Mouse (Mus musculus): ENCODE data around the gene Serp1. TPM values are rescaled to one million over a fixed set of nuclear protein-coding genes. Genes with fewer than 3 reads are reported as not detected.

Serp1 gene
- polyA plus RNA-seq, 1 experiment from 2014 or later = 175 TPM

GRCm38 (mm10) chr3:58504676-58505075, 21.0 kb downstream of the Serp1 start:
- no peaks in the 10 kb centered on the region for H3K36me3 ChIP-seq (ENCODE audit: control insufficient read depth, insufficient read depth, low read length)
- no peak overlapping the region for H3K4me2 ChIP-seq (replicated peaks; ENCODE audit: low read depth)
- H3K9me3 ChIP-seq (ENCODE audit: control insufficient read depth, low read length) = no peaks in the 10 kb centered on the region
- no peaks in the 10 kb centered on the region for H3K27me3 ChIP-seq (ENCODE audit: control insufficient read depth, insufficient read depth, low read length)
- no peak for DNase-seq (ENCODE audit: low spot score)
- no peak overlapping the region for H3K9ac ChIP-seq (ENCODE audit: low read length)
- TF ChIP-seq CTCF (IDR thresholded peaks at IDR 0.05; ENCODE audit: low read depth) (no peak), EP300 (optimal IDR thresholded peaks at IDR 0.05) (no peak)
- H3K27ac ChIP-seq (replicated peaks) = no peak overlapping the region
- no peaks in the 10 kb centered on the region for H3K4me1 ChIP-seq (replicated peaks; ENCODE audit: control insufficient read depth, insufficient read depth)
- no peak overlapping the region for H3K4me3 ChIP-seq (ENCODE audit: low read depth, low read length)
- ATAC-seq (ENCODE audit: low FRiP score, low TSS enrichment) = no peak

DNA sequence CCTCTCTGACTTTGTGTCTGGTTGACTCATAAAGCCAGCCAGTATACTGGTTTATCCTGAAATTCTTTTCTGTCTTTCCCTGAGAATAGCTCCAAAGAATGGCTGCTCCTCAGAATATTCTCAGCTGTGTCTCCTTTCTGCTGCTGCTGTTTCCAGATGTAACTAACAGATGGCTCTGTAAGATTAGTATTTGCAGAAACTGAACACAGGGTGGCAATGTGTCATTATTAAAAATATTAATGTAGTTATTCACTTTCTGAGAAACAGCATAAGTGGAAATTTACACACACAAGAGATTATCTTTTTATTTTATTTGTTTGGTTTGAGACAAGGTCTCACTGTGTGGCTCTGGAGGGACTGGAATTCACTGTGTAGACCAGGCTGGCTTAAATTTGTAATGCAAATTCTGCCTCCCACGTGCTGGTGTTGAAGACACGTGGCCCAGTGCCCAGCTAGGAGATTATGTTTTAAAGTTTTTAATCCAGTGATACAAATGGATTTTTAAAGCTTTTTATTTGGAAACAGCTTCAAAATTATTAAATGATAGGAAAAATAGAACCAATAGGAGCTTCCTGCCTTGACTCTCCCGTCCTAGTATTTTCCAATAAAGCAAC, 21.9 kb downstream of the Serp1 start:
- TF ChIP-seq EP300 (optimal IDR thresholded peaks at IDR 0.05) = no peak
- TF ChIP-seq CTCF (IDR thresholded peaks at IDR 0.05; ENCODE audit: low read depth) = peak; percentile 39
- no peaks in the 10 kb centered on the region for H3K27me3 ChIP-seq (ENCODE audit: control insufficient read depth, insufficient read depth, low read length)
- H3K9me3 ChIP-seq (ENCODE audit: control insufficient read depth, low read length) = no peaks in the 10 kb centered on the region
- WGBS = 41% methylated on average over 3 of the region's 3 CpGs
- no peak overlapping the region for H3K4me2 ChIP-seq (replicated peaks; ENCODE audit: low read depth)
- no peak overlapping the region for H3K9ac ChIP-seq (ENCODE audit: low read length)
- H3K4me1 ChIP-seq (replicated peaks; ENCODE audit: control insufficient read depth, insufficient read depth) = no peaks in the 10 kb centered on the region
- DNase-seq (ENCODE audit: low spot score) (no peak), ATAC-seq (ENCODE audit: low FRiP score, low TSS enrichment) (no peak)
- no peaks in the 10 kb centered on the region for H3K36me3 ChIP-seq (ENCODE audit: control insufficient read depth, insufficient read depth, low read length)
- H3K4me3 ChIP-seq (ENCODE audit: low read depth, low read length) = no peak overlapping the region
- H3K27ac ChIP-seq (replicated peaks) = no peak overlapping the region

DNA sequence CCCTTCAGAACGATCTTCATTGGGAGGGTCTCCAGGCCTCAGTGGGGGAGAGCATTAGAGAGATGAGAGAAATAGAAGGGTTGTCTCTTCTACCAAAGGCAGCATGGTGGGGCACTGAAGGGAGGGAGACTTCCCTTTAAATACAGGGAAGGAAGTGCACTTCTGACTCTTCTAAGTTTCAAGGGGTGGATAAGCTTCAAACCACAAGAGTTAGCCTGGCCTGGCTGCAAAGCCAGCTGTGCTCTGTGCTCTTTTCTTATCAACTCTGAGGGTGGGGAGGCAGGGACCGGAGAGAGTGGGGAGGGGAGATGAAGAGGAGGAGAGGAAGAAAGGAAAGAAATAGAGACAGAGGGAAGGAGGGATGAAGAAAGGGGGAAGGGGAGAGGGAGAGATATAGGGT, 23.7 kb downstream of the Serp1 start:
- WGBS = 50% methylated on average over 2 of the region's 2 CpGs
- ATAC-seq (ENCODE audit: low FRiP score, low TSS enrichment) (no peak), DNase-seq (ENCODE audit: low spot score) (no peak)
- Histone ChIP-seq H3K9ac (ENCODE audit: low read length) (no peak overlapping the region), H3K27ac (replicated peaks) (no peak overlapping the region), H3K4me3 (ENCODE audit: low read depth, low read length) (no peak overlapping the region), H3K4me1 (replicated peaks; ENCODE audit: control insufficient read depth, insufficient read depth) (no peaks in the 10 kb centered on the region), H3K4me2 (replicated peaks; ENCODE audit: low read depth) (no peak overlapping the region), H3K36me3 (ENCODE audit: control insufficient read depth, insufficient read depth, low read length) (no peaks in the 10 kb centered on the region), H3K27me3 (ENCODE audit: control insufficient read depth, insufficient read depth, low read length) (no peaks in the 10 kb centered on the region), H3K9me3 (ENCODE audit: control insufficient read depth, low read length) (no peaks in the 10 kb centered on the region)
- TF ChIP-seq CTCF (IDR thresholded peaks at IDR 0.05; ENCODE audit: low read depth) (no peak), EP300 (optimal IDR thresholded peaks at IDR 0.05) (no peak)

DNA sequence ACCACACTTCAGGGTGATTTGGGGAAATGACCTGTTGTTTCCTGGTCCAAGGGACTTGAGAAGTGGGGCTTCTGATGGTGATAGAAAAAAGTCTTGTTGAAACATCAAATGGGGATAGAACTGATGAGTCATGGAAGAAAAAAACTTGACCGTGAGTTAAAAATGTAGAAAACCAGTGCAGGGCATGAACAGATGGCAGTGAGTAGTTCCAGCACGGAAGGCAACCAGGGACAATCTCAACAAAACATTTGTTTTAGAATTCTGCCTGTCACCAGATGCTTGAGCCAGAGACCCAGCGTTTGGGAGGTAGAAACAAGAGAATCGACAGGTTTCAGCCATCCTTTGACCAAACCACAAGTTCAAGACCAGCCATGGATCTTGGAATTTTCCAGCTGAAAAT, 32.1 kb downstream of the Serp1 start:
- no peak for ATAC-seq (ENCODE audit: low FRiP score, low TSS enrichment)

GRCm38 (mm10) chr3:58490787-58491186, 34.9 kb downstream of the Serp1 start:
- TF ChIP-seq CTCF (IDR thresholded peaks at IDR 0.05; ENCODE audit: low read depth) = peak; percentile 76
- TF ChIP-seq EP300 (optimal IDR thresholded peaks at IDR 0.05) = no peak
- Histone ChIP-seq H3K36me3 (ENCODE audit: control insufficient read depth, insufficient read depth, low read length) (no peaks in the 10 kb centered on the region), H3K9me3 (ENCODE audit: control insufficient read depth, low read length) (no peaks in the 10 kb centered on the region), H3K4me1 (replicated peaks; ENCODE audit: control insufficient read depth, insufficient read depth) (no peaks in the 10 kb centered on the region), H3K27me3 (ENCODE audit: control insufficient read depth, insufficient read depth, low read length) (no peaks in the 10 kb centered on the region), H3K27ac (replicated peaks) (no peak overlapping the region), H3K4me3 (ENCODE audit: low read depth, low read length) (no peak overlapping the region), H3K9ac (ENCODE audit: low read length) (no peak overlapping the region), H3K4me2 (replicated peaks; ENCODE audit: low read depth) (no peak overlapping the region)
- DNase-seq (ENCODE audit: low spot score) (no peak), ATAC-seq (ENCODE audit: low FRiP score, low TSS enrichment) (no peak)
- 67% methylated on average over 7 of the region's 7 CpGs for WGBS

More for the DNA sequence above, 32.1 kb downstream of the Serp1 start:
- TF ChIP-seq CTCF (IDR thresholded peaks at IDR 0.05; ENCODE audit: low read depth) = no peak
- H3K4me1 ChIP-seq (replicated peaks; ENCODE audit: control insufficient read depth, insufficient read depth) = no peaks in the 10 kb centered on the region
- H3K27me3 ChIP-seq (ENCODE audit: control insufficient read depth, insufficient read depth, low read length) = no peaks in the 10 kb centered on the region
- H3K9me3 ChIP-seq (ENCODE audit: control insufficient read depth, low read length) = no peaks in the 10 kb centered on the region
- H3K4me2 ChIP-seq (replicated peaks; ENCODE audit: low read depth) = no peak overlapping the region
- DNase-seq (ENCODE audit: low spot score) = no peak
- H3K4me3 ChIP-seq (ENCODE audit: low read depth, low read length) = no peak overlapping the region
- no peak overlapping the region for H3K27ac ChIP-seq (replicated peaks)
- no peak overlapping the region for H3K9ac ChIP-seq (ENCODE audit: low read length)
- WGBS = 77% methylated on average over 4 of the region's 4 CpGs
- H3K36me3 ChIP-seq (ENCODE audit: control insufficient read depth, insufficient read depth, low read length) = no peaks in the 10 kb centered on the region

- DNase-seq (ENCODE audit: low spot score) = no peak
These were observed 37.5 kb downstream of the Serp1 start for GRCm38 (mm10) chr3:58487999-58488775.

More at GRCm38 (mm10) chr3:58487999-58488775, 37.5 kb downstream of the Serp1 start:
- Histone ChIP-seq H3K4me1 (replicated peaks; ENCODE audit: control insufficient read depth, insufficient read depth) (no peaks in the 10 kb centered on the region), H3K4me3 (ENCODE audit: low read depth, low read length) (no peak overlapping the region), H3K36me3 (ENCODE audit: control insufficient read depth, insufficient read depth, low read length) (no peaks in the 10 kb centered on the region), H3K9ac (ENCODE audit: low read length) (no peak overlapping the region), H3K4me2 (replicated peaks; ENCODE audit: low read depth) (no peak overlapping the region), H3K9me3 (ENCODE audit: control insufficient read depth, low read length) (no peaks in the 10 kb centered on the region), H3K27ac (replicated peaks) (no peak overlapping the region), H3K27me3 (ENCODE audit: control insufficient read depth, insufficient read depth, low read length) (no peaks in the 10 kb centered on the region)
- 70% methylated on average over 8 of the region's 8 CpGs for WGBS
- ATAC-seq (ENCODE audit: low FRiP score, low TSS enrichment) = no peak
- TF ChIP-seq CTCF (IDR thresholded peaks at IDR 0.05; ENCODE audit: low read depth) (peak; percentile 54), EP300 (optimal IDR thresholded peaks at IDR 0.05) (no peak)
